Mouse (Mus musculus): Measurements from ENCODE around the gene Lrrc8d. TPM values are rescaled to one million over a fixed set of nuclear protein-coding genes. Genes with fewer than 3 reads are reported as not detected.

Gene Lrrc8d
- total RNA-seq, 2 experiments from 2014 or later, result 47.7 to 48.8 TPM

GRCm38 (mm10) chr5:105776978-105777593 is 77.3 kb downstream of the Lrrc8d start:
- DNase-seq, result no peak

GRCm38 (mm10) chr5:105777645-105778044 is 77.9 kb downstream of the Lrrc8d start:
- no peak for DNase-seq

- no peak for DNase-seq
Observed at GRCm38 (mm10) chr5:105778189-105778588, 78.4 kb downstream of the Lrrc8d start.

GRCm38 (mm10) chr5:105778723-105779122 is 79.0 kb downstream of the Lrrc8d start:
- no peak for DNase-seq

- DNase-seq, result no peak
Observed at GRCm38 (mm10) chr5:105779331-105779730, 79.6 kb downstream of the Lrrc8d start.

- no peak for DNase-seq
Observed at GRCm38 (mm10) chr5:105783848-105784247, 84.1 kb downstream of the Lrrc8d start.

- DNase-seq, result no peak
Observed at GRCm38 (mm10) chr5:105784724-105785123, 85.0 kb downstream of the Lrrc8d start.

- DNase-seq, result no peak
Observed at GRCm38 (mm10) chr5:105787577-105787976, 87.8 kb downstream of the Lrrc8d start.

- DNase-seq, result no peak
Observed at GRCm38 (mm10) chr5:105789801-105790200, 90.0 kb downstream of the Lrrc8d start.

GRCm38 (mm10) chr5:105792331-105792801 is 92.6 kb downstream of the Lrrc8d start:
- DNase-seq, result no peak

GRCm38 (mm10) chr5:105792853-105793547 is 93.2 kb downstream of the Lrrc8d start:
- no peak for DNase-seq

- no peak for DNase-seq
Observed at GRCm38 (mm10) chr5:105793548-105793940, 93.8 kb downstream of the Lrrc8d start.

GRCm38 (mm10) chr5:105798421-105798820 is 98.7 kb downstream of the Lrrc8d start:
- no peak for DNase-seq

- no peak for DNase-seq
Observed at GRCm38 (mm10) chr5:105799850-105800635, 100.3 kb downstream of the Lrrc8d start.

GRCm38 (mm10) chr5:105801031-105801529 is 101.3 kb downstream of the Lrrc8d start:
- no peak for DNase-seq

- DNase-seq, result no peak
Observed at GRCm38 (mm10) chr5:105805955-105806354, 106.2 kb downstream of the Lrrc8d start.

- DNase-seq, result no peak
Observed at GRCm38 (mm10) chr5:105807461-105807860, 107.7 kb downstream of the Lrrc8d start.

GRCm38 (mm10) chr5:105809056-105809455 is 109.3 kb downstream of the Lrrc8d start:
- no peak for DNase-seq

- DNase-seq, result no peak
Observed at GRCm38 (mm10) chr5:105813036-105813435, 113.3 kb downstream of the Lrrc8d start.

GRCm38 (mm10) chr5:105813974-105814373 is 114.2 kb downstream of the Lrrc8d start:
- peak in 1 of 2 experiments; percentile 54 for DNase-seq

- no peak for DNase-seq
Observed at GRCm38 (mm10) chr5:105816118-105816517, 116.3 kb downstream of the Lrrc8d start.

GRCm38 (mm10) chr5:105817248-105817976 is 117.6 kb downstream of the Lrrc8d start:
- no peak for DNase-seq
